Mouse (Mus musculus) limb, embryonic 13.5 days (tissue): ENCODE results near the gene Cfap43. TPM values are rescaled to one million over a fixed set of nuclear protein-coding genes. Genes with fewer than 3 reads are reported as not detected.
A peak's percentile ranks its signal among the peaks of the same experiment; 100 is the strongest.

Experiments
- ATAC-seq: fragments of 200-750 bp; cut with Nextera tagmentation; 2 replicates; pipeline ENCODE4 v1.8.0; 2017; ENCODE audit warnings: low read depth, moderate number of reproducible peaks, moderate TSS enrichment; ENCODE audit not compliant: low FRiP score
- H3K27ac ChIP-seq: fragments of 300-500 bp; sonication (generic); 2 replicates; pipeline ENCODE4 v1.5.1; 2015; ENCODE audit warnings: inconsistent platforms, mild to moderate bottlenecking, moderate library complexity
- H3K27me3 ChIP-seq: fragments of 300-500 bp; sonication (generic); 2 replicates; pipeline ENCODE4 v1.6.1; 2015; ENCODE audit warnings: mild to moderate bottlenecking, inconsistent platforms
- H3K36me3 ChIP-seq: fragments of 300-500 bp; sonication (generic); 2 replicates; pipeline ENCODE4 v1.6.1; 2015; ENCODE audit warnings: inconsistent platforms, mild to moderate bottlenecking, moderate library complexity
- H3K4me1 ChIP-seq: fragments of 300-500 bp; sonication (generic); 2 replicates; pipeline ENCODE4 v1.6.1; 2015; ENCODE audit warnings: inconsistent platforms
- H3K4me2 ChIP-seq: fragments of 300-500 bp; sonication (generic); replicated peaks from 2 replicates; pipeline ENCODE4 v1.6.1; 2015; ENCODE audit warnings: inconsistent platforms, mild to moderate bottlenecking, moderate library complexity
- H3K4me3 ChIP-seq: fragments of 300-500 bp; sonication (generic); 2 replicates; pipeline ENCODE4 v1.5.1; 2015; ENCODE audit warnings: moderate library complexity, mild to moderate bottlenecking, inconsistent platforms
- H3K9ac ChIP-seq: fragments of 300-500 bp; sonication (generic); 2 replicates; pipeline ENCODE4 v1.6.1; 2015; ENCODE audit warnings: mild to moderate bottlenecking, inconsistent platforms
- H3K9me3 ChIP-seq: fragments of 300-500 bp; sonication (generic); 2 replicates; pipeline ENCODE4 v1.6.1; 2016; ENCODE audit warnings: inconsistent platforms
- WGBS: fragments of 180-500 bp; shearing (Covaris S2); methylation state at CpG from one replicate; pipeline ENCODE4 v1.1.7; 2015; 5-methylcytosine and 5-hydroxymethylcytosine counted together
- polyA plus RNA-seq: library from polyadenylated mRNA; unstranded; fragments of >200 nt; fragmentation: Nextera tagmentation; extraction: Ambion mirVana; gene quantifications from 2 replicates; pipeline ENCODE4 v1.2.1, GENCODE M21; 2015

Gene Cfap43
- polyA plus RNA-seq, 1 experiment from 2014 or later, result 0.09 TPM

GRCm38 (mm10) chr19:47752456-47752855 lies 166.6 kb downstream of the Cfap43 start:
- no peaks in the 10 kb centered on the region for H3K9me3 ChIP-seq
- no peak for ATAC-seq
- no peaks in the 10 kb centered on the region for H3K36me3 ChIP-seq
- no peaks in the 10 kb centered on the region for H3K27me3 ChIP-seq
- 90% methylated on average over 9 of the region's 9 CpGs for WGBS
- no peak overlapping the region for H3K9ac ChIP-seq
- H3K4me1 ChIP-seq, result no peaks in the 10 kb centered on the region
- H3K27ac ChIP-seq, result no peak overlapping the region
- H3K4me3 ChIP-seq, result no peak overlapping the region
- H3K4me2 ChIP-seq, result no peak overlapping the region

GRCm38 (mm10) chr19:47750391-47750790 lies 168.7 kb downstream of the Cfap43 start:
- Histone ChIP-seq H3K36me3 (no peaks in the 10 kb centered on the region), H3K9ac (no peak overlapping the region), H3K4me1 (no peaks in the 10 kb centered on the region), H3K4me2 (no peak overlapping the region), H3K27ac (no peak overlapping the region), H3K4me3 (no peak overlapping the region), H3K9me3 (no peaks in the 10 kb centered on the region), H3K27me3 (no peaks in the 10 kb centered on the region)
- 83% methylated on average over 5 of the region's 5 CpGs for WGBS
- ATAC-seq, result no peak

GRCm38 (mm10) chr19:47748950-47749349 lies 170.1 kb downstream of the Cfap43 start:
- Histone ChIP-seq H3K4me1 (no peaks in the 10 kb centered on the region), H3K36me3 (no peaks in the 10 kb centered on the region), H3K4me2 (no peak overlapping the region), H3K9ac (no peak overlapping the region), H3K4me3 (no peak overlapping the region), H3K27me3 (no peaks in the 10 kb centered on the region), H3K27ac (no peak overlapping the region), H3K9me3 (no peaks in the 10 kb centered on the region)
- WGBS, result 92% methylated on average over 2 of the region's 2 CpGs
- ATAC-seq, result no peak

GRCm38 (mm10) chr19:47747072-47747471 lies 172.0 kb downstream of the Cfap43 start:
- Histone ChIP-seq H3K27ac (no peak overlapping the region), H3K9ac (no peak overlapping the region), H3K4me1 (no peaks in the 10 kb centered on the region), H3K27me3 (no peaks in the 10 kb centered on the region), H3K36me3 (no peaks in the 10 kb centered on the region), H3K4me2 (no peak overlapping the region), H3K4me3 (no peak overlapping the region), H3K9me3 (no peaks in the 10 kb centered on the region)
- no peak for ATAC-seq
- WGBS, result 88% methylated on average over 2 of the region's 2 CpGs

GRCm38 (mm10) chr19:47731931-47732330 lies 187.2 kb downstream of the Cfap43 start:
- Histone ChIP-seq H3K9me3 (no peaks in the 10 kb centered on the region), H3K4me2 (peak overlapping the region; percentile 62), H3K27ac (peak overlapping the region; percentile 94), H3K4me3 (peak overlapping the region; percentile 79), H3K27me3 (no peaks in the 10 kb centered on the region), H3K4me1 (peaks cover 42% of the 10 kb centered on the region), H3K36me3 (peaks cover 39% of the 10 kb centered on the region), H3K9ac (peak overlapping the region; percentile 86)
- no peak for ATAC-seq
- 4% methylated on average over 14 of the region's 15 CpGs for WGBS

GRCm38 (mm10) chr19:47731071-47731881 lies 187.8 kb downstream of the Cfap43 start, which contains the start of gene Sfr1:
Sfr1 (plus strand) TSS chr19:47731682.
- ATAC-seq, result peak; percentile 95
- H3K4me1 ChIP-seq, result peaks cover 43% of the 10 kb centered on the region
- H3K9ac ChIP-seq, result peak within 1 kb of the TSS; percentile 86
- WGBS, result under 1% methylated on average over 70 of the region's 72 CpGs
- H3K27ac ChIP-seq, result peak within 1 kb of the TSS; percentile 97
- no peaks in the 10 kb centered on the region for H3K27me3 ChIP-seq
- peak within 1 kb of the TSS; percentile 70 for H3K4me2 ChIP-seq
- no peaks in the 10 kb centered on the region for H3K9me3 ChIP-seq
- peaks cover 34% of the 10 kb centered on the region for H3K36me3 ChIP-seq
- H3K4me3 ChIP-seq, result peak within 1 kb of the TSS; percentile 79

- under 1% methylated on average over 12 of the region's 12 CpGs for WGBS
- peak overlapping the region; percentile 97 for H3K27ac ChIP-seq
- peak overlapping the region; percentile 73 for H3K9ac ChIP-seq
- no peaks in the 10 kb centered on the region for H3K27me3 ChIP-seq
- peak; percentile 76 for ATAC-seq
- peaks cover 28% of the 10 kb centered on the region for H3K36me3 ChIP-seq
- peak overlapping the region; percentile 70 for H3K4me2 ChIP-seq
- no peaks in the 10 kb centered on the region for H3K9me3 ChIP-seq
- peaks cover 47% of the 10 kb centered on the region for H3K4me1 ChIP-seq
- H3K4me3 ChIP-seq, result peak overlapping the region; percentile 79
Measured at GRCm38 (mm10) chr19:47730691-47731070, 188.4 kb downstream of the Cfap43 start.

GRCm38 (mm10) chr19:47725643-47726140 lies 193.4 kb downstream of the Cfap43 start:
- WGBS, result 61% methylated on average over 7 of the region's 7 CpGs
- Histone ChIP-seq H3K27ac (no peak overlapping the region), H3K27me3 (no peaks in the 10 kb centered on the region), H3K36me3 (no peaks in the 10 kb centered on the region), H3K4me1 (peaks cover 47% of the 10 kb centered on the region), H3K9ac (no peak overlapping the region), H3K4me2 (no peak overlapping the region), H3K9me3 (no peaks in the 10 kb centered on the region), H3K4me3 (no peak overlapping the region)
- no peak for ATAC-seq

- WGBS, result 76% methylated on average over 4 of the region's 4 CpGs
- H3K9ac ChIP-seq, result no peak overlapping the region
- no peaks in the 10 kb centered on the region for H3K9me3 ChIP-seq
- no peak for ATAC-seq
- H3K4me2 ChIP-seq, result no peak overlapping the region
- H3K36me3 ChIP-seq, result no peaks in the 10 kb centered on the region
- H3K4me3 ChIP-seq, result no peak overlapping the region
- peaks cover 39% of the 10 kb centered on the region for H3K4me1 ChIP-seq
- H3K27me3 ChIP-seq, result no peaks in the 10 kb centered on the region
- H3K27ac ChIP-seq, result no peak overlapping the region
Measured at GRCm38 (mm10) chr19:47724903-47725302, 194.2 kb downstream of the Cfap43 start.

- ATAC-seq, result no peak
- Histone ChIP-seq H3K9ac (no peak overlapping the region), H3K36me3 (no peaks in the 10 kb centered on the region), H3K27me3 (no peaks in the 10 kb centered on the region), H3K4me3 (no peak overlapping the region), H3K27ac (no peak overlapping the region), H3K4me2 (no peak overlapping the region), H3K4me1 (peaks cover 23% of the 10 kb centered on the region), H3K9me3 (no peaks in the 10 kb centered on the region)
- 48% methylated on average over 6 of the region's 6 CpGs for WGBS
Measured at GRCm38 (mm10) chr19:47722471-47722870, 196.6 kb downstream of the Cfap43 start.

- Histone ChIP-seq H3K9ac (no peak overlapping the region), H3K4me1 (peaks cover 12% of the 10 kb centered on the region), H3K27ac (no peak overlapping the region), H3K9me3 (no peaks in the 10 kb centered on the region), H3K36me3 (no peaks in the 10 kb centered on the region), H3K4me3 (no peak overlapping the region), H3K4me2 (no peak overlapping the region), H3K27me3 (no peaks in the 10 kb centered on the region)
- whole genome bisulfite sequencing, result 84% methylated on average over 3 of the region's 3 CpGs
- no peak for ATAC-seq
Measured at GRCm38 (mm10) chr19:47719147-47719546, 199.9 kb downstream of the Cfap43 start.

- no peak overlapping the region for H3K4me2 ChIP-seq
- no peak for ATAC-seq
- no peak overlapping the region for H3K27ac ChIP-seq
- no peak overlapping the region for H3K9ac ChIP-seq
- H3K27me3 ChIP-seq, result no peaks in the 10 kb centered on the region
- H3K36me3 ChIP-seq, result no peaks in the 10 kb centered on the region
- no peak overlapping the region for H3K4me3 ChIP-seq
- WGBS, result 60% methylated on average over 2 of the region's 2 CpGs
- H3K9me3 ChIP-seq, result no peaks in the 10 kb centered on the region
- H3K4me1 ChIP-seq, result no peaks in the 10 kb centered on the region; the same call in 1 of the 2 replicates
Measured at GRCm38 (mm10) chr19:47716144-47716543, 202.9 kb downstream of the Cfap43 start.
